Mouse (Mus musculus) heart, adult 8-10 months (tissue): Measurements from ENCODE around the gene Hyal2. TPM values are rescaled to one million over a fixed set of nuclear protein-coding genes. Genes with fewer than 3 reads are reported as not detected.
"Not testable (repeated sequence)": the region's sequence is repeated elsewhere in the genome, so short reads cannot be mapped to it uniquely, and the experiment has no call there.

Experiments
- DNase-seq: peaks from one replicate; pipeline ENCODE4 v3.0.0; 2022; ENCODE audit warnings: low spot score
- total RNA-seq, 4 experiments: library from RNA; stranded (reverse); gene quantifications; 2 replicates each; pipeline ENCODE4 v1.2.4; 2022

Hyal2 gene
- total RNA-seq, 4 experiments from 2014 or later = 31.2 to 45.8 (median 40.6) TPM

DNA sequence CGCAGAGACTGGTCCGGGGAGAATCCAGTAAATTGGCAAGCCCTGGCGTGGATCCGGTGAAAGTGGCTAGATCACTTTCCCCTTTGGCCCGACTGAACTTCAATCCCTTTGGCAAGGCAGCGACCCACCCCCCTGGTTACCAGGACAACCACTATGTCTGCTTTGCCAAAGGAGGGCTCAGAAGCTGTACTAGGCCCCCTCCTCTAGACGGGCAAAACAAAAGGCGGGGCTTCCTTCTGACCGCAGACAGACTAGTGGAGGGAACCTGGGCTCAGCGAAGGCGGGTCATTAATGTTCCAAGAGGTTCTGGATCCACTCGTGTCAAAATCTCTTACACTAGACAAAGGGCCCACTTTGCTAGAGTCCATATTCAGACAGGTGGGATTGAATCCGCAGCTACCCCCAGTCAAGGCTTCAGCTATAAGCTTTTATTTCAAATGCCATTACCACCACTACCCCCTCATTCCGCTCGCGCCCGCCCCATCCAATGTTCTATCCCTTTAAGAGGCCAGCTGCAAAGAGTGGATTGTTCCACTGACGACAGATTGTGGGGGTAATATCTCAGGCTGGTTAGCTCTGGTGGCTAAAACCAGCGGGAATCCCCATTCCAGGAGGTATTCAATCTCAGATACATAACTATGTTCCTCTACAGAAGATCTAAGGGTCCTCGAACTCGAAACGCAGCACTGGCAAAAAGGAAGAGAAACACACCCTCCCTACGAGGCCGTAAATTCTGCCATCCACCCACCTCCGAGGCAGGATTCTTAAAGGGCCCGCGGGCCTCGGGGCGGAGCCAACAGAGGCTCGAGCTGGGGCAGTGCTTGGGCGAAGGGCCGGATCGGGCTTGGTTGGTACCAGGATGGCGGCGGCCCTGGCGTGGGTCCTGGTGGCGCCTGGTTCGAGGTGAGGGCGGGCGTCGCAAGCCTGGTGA lies 851 bp downstream of the Hyal2 start:
- peak; percentile 86 for DNase-seq

DNA sequence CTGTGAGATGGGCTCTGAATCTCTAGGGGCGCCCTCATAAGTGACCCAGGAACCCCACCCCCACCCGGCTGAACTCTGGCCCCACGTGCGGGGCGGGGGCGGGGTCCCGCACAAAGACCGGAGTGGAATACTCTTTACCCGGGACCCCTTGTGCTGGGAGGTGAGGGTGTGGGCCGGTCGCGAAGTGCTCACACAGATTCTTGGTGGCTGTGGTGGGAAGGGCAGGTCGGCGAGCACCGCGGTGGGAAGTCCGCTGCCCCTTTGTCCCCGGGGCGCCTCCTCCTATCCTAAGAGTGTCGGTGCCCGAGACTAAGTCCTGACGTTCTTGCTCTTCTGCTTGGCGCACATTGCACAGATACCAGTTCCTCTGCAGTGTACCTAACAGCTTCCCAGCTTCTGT lies 1.5 kb downstream of the Hyal2 start:
- DNase-seq = no peak

DNA sequence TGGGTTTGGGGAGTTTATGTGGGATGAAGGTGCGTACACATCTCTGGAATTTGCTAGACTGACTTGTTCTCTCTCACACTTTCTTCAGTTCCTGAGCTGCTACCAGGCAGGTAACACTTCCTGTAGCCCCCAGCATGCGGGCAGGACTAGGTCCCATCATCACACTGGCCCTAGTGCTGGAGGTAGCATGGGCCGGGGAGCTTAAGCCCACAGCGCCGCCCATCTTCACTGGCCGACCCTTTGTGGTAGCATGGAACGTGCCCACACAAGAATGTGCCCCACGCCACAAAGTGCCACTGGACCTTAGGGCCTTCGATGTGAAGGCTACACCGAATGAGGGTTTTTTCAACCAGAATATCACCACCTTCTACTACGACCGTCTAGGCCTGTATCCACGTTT lies 2.3 kb downstream of the Hyal2 start:
- no peak for DNase-seq

DNA sequence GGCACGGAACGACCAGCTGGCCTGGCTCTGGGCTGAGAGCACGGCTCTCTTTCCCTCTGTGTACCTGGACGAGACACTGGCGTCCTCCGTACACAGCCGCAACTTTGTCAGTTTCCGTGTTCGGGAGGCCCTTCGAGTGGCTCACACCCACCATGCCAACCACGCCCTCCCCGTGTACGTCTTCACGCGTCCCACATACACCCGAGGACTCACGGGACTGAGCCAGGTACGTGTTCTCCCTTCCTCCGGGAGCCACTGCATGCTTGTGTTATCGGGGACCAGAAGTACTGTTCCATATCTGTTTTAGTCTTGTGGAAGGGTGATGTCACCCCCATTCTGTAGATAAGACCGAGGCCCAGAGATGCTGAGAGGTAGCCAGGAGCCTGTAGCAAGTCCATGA lies 3.1 kb downstream of the Hyal2 start:
- no peak for DNase-seq

DNA sequence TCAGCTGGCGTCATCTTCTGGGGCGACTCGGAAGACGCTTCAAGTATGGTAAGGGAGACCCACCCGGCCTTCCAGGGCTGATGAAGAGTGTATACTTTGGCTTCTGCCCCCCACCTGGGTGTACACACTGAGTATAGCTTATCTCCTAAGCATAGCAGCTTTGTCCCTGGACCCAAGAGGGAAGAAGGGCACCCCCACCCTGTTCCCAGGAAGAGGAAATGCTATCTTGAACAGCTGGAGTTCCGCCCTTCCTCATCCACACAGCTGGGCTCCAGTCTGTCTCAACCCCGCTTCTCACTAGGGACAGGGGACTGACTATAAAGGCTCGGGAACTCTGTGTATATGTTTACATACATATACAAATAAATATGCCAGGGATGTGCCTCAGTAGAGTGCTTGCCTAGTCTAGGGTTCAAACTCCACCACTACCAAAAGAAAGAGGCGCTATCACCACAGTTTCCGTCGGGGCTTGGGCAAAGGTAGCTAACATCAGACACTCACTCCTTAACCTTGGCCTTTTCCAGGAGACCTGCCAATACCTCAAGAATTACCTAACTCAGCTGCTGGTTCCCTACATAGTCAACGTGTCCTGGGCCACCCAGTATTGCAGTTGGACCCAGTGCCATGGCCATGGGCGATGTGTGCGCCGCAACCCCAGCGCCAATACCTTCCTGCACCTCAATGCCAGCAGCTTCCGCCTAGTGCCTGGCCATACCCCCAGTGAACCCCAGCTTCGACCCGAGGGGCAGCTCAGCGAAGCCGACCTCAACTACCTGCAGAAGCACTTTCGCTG lies 4.0 kb downstream of the Hyal2 start:
- no peak for DNase-seq

DNA sequence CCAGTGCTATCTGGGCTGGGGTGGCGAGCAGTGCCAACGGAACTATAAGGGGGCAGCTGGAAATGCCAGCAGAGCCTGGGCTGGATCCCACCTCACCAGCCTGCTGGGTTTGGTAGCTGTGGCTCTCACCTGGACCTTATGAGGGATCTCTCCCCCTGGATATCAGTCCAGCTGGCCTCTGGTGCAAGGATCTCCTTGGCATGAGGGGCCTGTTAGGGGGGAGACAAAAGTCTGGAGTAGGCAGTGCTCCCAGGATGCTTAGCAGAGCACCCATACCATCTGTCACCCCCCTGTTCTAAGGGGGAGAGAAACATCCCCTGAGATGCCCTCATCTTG lies 4.5 kb downstream of the Hyal2 start:
- DNase-seq = no peak

DNA sequence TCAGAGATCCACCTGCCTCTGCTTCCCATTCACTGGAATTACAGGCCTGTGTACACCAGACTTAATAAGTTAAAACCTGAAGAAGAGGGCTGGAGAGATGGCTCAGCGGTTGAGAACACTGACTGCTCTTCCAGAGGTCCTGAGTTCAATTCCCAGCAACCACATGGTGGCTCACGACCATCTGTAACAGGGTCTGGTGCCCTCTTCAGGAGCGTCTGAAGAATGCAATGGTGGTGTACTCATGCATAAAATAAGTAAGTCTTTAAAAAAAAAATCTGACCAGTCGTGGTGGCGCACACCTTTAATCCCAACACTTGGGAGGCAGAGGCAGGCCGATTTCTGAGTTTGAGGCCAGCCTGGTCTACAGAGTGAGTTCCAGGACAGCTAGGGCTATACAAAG lies 6.0 kb downstream of the Hyal2 start:
- DNase-seq = not testable (repeated sequence)

DNA sequence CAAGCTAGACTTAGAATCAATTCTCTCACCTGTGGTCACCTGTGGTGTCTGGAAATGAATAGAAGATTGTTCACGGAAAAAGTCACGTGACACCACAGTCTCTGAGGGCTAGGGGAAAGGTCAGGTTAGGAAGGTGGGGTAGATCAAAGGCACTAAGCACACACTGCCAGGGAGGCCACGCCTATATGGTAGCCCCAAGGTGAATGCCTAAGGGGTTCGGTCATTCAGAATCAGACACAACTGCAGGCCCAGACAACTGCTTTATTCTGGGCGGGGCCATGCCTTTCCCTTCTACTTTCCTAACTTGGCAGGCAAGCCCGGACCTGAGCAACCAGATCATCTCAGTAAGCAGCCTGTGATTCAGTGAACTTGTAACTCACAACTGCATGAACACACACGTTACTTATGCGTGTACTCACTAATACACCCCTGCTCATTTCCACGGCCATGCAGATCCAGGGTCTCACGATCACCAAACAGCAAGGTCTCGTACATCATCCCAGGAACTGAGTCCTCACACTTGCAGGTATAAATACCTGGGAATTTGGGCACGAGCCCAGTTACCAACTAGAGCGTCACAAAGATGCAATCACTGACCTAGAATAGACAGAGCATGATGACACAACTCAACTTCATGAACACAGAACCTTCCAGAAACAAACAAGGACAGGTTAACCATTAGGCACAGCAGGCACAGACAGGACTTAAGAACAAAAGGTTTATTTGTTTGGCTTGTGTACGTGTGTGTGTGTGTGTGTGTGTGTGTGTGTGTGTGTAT lies 8.0 kb downstream of the Hyal2 start:
- no peak for DNase-seq

DNA sequence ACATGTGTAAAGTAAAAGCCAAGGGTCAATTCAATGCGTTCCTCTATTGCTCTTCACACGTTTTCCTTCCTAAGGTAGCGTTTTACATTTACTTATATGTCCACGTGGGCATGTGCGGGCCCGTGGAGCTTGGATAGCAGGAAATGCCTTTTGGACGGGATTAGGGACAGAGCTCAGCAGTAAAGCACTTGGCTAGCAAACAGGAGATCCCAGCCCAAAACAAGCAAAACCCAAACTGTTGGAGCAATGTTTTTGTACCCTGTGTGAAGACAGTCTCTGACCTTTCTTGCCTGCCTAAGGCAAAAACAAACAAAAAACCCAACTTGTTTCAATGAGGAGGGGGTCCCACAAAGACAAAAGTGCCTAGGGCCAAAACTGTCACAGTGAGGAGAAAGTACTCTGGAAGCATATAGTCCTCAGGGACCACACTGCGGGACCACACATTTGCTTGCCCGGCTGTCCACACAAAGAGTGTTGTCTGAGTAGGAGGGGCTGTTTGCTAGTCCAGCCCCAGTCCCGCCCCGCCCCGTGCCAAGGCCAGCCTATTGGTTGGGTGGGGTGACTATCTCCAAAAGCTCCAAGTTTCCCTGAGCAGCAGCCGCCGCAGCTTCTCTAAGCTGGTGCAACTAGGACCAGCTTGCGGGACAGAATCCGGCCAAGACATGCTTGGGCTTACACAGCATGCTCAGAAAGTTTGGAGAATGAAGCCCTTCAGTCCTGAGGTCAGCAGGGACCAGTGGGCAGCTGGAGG lies 8.8 kb downstream of the Hyal2 start, which contains the start of gene Hyal1:
Gene Hyal1 (plus strand): TSS at position 571 of the 751 bp plus-strand sequence.
- DNase-seq = peak; percentile 83

DNA sequence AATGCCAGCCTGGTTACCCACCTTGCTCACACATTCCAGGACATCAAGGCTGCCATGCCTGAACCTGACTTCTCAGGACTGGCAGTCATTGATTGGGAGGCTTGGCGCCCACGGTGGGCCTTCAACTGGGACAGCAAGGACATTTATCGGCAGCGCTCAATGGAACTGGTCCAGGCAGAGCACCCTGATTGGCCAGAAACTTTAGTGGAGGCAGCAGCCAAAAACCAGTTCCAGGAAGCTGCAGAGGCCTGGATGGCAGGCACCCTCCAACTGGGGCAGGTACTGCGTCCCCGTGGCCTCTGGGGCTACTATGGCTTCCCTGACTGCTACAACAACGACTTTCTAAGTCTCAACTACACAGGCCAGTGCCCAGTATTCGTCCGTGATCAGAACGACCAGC lies 10.1 kb downstream of the Hyal2 start:
- DNase-seq = no peak

DNA sequence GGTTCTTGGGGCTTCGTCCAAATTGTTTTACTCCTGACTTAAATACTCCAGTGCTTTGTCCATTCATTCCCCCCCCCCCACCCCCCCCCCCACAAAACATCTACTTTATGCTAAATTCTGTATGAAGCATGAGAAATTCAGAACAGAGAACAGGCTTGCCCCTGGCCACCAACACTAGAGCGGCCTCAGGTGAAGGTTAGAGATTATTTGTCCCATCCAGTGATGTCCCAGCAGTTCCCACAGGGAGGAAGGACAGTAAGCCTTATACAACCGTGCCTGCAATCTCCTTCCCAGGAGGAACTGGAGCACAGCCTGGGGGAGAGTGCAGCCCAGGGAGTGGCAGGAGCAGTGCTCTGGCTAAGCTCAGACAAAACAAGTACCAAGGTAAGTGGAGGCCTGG lies 10.8 kb downstream of the Hyal2 start, which contains the start of gene Naa80:
Gene Naa80 (plus strand): TSS at position 301 of the 400 bp plus-strand sequence.
- no peak for DNase-seq

DNA sequence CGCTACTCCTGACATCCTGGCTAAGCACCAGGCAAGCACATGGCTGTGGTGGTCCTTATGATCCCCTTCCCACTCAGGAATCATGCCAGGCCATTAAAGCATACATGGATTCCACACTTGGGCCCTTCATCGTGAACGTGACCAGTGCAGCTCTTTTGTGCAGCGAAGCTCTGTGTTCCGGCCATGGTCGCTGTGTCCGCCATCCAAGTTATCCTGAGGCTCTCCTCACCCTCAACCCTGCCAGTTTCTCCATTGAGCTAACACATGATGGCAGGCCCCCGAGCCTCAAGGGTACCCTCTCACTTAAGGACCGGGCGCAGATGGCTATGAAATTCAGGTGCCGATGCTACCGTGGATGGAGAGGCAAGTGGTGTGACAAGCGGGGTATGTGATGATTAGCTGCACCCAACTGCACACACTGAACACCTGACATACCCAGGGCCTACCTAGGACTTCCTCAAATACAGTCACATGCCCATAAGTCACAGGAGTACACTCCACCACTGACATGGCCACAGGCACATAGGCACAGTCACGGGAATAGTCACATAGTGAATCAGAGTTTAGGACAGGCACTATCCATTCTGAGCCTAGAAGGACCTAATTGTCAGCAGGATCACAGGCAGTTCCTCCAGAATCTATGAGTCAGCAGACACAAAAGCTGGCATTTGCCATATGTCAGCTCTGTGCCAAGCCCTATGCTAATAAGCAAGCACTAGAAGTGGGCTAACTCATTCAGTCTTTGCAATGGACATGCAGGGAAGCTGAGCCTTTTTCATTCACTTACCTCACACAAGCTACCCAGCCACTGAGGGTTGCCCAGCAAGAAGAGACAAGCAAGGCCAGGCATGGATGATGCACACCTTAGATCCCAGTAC lies 11.5 kb downstream of the Hyal2 start:
- DNase-seq = no peak

DNA sequence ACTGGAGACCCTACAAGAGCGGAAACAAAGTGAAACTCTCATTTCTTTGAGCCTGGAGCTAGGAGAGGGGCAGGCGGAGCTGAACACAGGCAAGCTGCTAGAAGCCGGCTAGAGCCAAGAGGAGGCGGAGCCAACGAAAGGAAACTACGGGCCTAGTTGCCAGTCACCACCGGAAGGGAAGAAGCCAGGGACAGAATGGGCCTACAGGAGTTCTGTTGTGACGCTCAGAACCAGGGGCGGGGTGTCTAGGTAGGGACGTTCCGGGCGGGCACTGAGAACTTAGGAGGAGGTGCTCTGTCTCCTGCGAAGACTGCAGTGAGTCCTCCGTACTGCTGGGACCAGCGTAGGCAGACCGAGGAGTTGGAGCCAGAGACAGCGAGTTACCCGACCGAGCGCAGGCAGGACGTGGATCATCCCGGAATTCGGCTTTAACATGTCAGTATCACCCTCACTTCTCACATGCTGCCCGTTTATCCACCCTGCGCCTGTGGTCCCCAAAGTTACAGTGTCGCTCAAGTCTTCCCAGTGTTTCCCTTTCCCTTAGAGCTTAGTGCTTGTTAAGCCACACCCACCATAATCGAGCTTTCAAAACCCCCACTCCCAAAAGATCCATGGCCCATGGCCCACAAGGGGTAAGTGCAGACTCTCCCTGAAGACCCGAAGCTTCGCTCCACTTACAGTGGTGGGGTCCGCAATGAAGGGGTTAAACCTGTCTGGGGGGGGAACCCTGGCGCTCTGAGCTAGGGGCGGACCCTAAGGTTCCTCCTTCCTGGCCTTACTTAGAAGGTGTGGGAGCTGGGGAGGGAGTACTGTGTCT lies 13.0 kb downstream of the Hyal2 start, which contains the start of gene Hyal3:
Gene Hyal3 (plus strand): TSS at position 318 of the 817 bp plus-strand sequence.
- DNase-seq = peak; percentile 92

DNA sequence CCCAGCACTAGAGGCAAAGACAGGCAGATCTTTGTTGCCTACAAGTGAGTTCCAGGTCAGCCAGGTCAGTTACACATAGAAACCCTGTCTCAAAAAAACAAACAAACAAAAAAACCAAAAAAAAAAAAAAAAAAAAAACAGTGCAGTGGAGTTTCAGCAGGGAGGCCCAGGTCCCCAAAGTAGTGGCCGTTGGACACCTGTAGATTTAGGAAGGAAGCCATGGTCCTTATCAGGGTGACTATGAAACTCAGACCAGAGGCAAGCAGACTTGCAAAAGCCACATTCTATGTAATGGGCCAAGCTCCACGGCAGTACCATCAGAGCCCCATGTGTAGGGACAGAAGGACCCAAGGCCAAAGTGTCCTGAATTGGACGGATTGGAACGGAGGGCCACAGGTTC lies 13.8 kb downstream of the Hyal2 start:
- no peak for DNase-seq

DNA sequence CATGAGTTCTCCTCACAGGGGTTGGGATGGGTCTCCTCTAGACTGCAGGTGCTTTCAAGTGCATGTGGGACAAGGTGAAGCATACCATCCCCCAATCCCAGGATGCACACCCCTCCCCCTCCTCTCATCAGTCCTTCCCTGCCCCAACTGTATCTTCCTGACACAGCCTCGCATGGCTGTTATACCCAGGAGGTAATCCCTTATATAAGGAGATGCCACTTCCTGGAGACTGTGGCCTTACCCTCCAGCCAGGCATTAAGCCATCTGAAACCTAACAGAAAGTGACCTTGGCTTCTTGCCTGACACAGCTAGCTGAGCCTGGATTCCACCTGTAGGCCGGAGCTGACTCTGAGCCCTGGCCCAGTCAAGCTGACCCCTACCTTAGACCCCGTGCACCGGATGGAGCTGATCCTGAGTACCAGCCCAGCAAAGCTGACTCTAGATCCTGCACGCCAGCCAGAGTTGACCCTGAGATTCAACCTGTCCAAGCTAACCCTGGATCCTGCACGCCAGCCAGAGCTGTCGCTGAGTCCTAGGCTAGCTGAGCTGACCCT lies 14.8 kb downstream of the Hyal2 start:
- DNase-seq = no peak

DNA sequence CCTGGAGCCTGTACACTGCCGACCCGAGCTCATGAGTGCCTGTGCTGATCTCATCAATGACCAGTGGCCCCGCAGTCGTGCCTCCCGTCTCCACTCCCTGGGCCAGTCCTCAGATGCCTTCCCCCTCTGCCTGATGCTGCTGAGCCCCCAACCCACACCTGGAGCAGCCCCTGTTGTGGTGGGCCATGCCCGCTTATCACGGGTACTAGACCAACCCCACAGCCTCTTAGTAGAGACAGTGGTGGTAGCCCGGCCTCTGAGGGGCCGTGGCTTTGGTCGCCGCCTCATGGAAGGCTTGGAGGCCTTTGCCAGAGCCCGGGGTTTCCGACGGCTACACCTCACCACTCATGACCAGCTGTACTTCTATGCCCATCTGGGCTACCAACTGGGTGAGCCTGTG lies 15.4 kb downstream of the Hyal2 start:
- DNase-seq = no peak

DNA sequence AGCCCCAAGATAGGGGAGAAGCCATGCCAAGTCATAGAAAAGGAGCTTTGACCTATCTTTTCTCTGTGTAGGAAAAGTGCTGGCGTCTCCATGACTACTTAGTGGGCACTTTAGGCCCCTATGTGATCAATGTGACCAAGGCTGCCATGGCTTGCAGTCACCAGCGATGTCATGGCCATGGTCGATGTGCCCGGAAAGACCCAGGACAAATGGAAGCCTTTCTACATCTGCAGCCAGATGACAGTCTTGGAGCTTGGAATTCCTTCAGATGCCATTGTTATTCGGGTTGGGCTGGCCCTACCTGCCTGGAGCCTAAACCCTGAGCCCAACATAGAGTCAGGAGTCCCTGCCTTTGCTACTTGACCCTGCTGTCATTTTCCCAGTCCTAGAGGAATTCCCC lies 18.8 kb downstream of the Hyal2 start:
- no peak for DNase-seq

DNA sequence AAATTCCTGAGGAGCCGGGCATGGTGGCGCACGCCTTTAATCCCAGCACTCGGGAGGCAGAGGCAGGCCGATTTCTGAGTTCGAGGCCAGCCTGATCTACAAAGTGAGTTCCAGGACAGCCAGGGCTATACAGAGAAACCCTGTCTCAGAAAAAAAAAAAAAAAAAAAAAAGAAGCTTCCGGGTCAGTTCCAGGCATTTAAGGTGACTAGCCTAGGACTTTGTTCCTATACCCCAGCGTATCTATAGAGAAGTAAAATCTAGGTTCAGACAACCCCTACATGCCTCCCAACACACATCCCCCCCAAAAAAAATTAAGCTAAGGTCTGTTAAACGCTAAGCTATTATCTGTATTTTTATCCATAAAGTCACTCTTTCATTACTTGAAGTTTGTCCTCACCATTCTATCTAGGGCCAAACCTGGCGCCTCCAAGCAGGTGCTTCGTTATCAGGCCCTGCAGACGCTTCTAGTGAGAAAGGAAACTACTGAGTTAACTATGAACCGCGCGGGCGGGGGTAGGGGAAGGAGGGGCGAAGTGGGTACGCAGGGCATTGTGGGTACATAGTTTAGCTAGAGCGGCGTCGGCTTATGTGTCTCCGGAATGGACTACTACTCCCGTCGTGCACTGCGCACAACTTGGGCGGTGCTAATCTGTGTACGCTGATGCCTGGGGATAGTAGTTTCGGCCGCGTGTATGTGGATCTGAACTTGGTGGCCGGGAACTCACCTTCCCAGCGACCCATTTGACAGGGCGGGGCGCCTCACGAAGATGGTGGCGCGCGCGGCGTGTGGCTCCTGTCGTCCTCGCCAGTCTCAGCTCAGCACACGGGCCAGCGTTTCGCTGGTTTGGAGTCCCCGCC lies 19.5 kb downstream of the Hyal2 start, which contains the start of gene Ifrd2:
Gene Ifrd2 (plus strand): TSS at position 669 of the 859 bp plus-strand sequence.
- DNase-seq = peak; percentile 98
